ENCODE assay signal across 18 mouse cellular contexts in genomic region chr5:141980746-141981145, GRCm38 (mm10).
"Had no signal": no experiment of that assay in that cellular context is flagged by ENCODE, and none has a peak within 500 bp of the region (broad histone marks: within the 10 kb centered on the region; RNA-seq: fewer than 3 reads in every experiment).

No protein-coding gene starts in this region.

- H3K36me3 ChIP-seq: limb, embryonic 10.5 days; limb, embryonic 13.5 days; liver, embryonic 12.5 days; liver, embryonic 15.5 days; lung, embryonic 15.5 days; midbrain, embryonic 10.5 days had no signal

- ATAC-seq: liver, embryonic 12.5 days had no signal

- H3K4me2 ChIP-seq: limb, embryonic 13.5 days; liver, embryonic 12.5 days; liver, embryonic 15.5 days; lung, embryonic 15.5 days had no signal

- H3K4me1 ChIP-seq: limb, embryonic 10.5 days; liver, embryonic 12.5 days; liver, embryonic 15.5 days; lung, embryonic 15.5 days; megakaryocyte, embryonic 14.5 days; midbrain, embryonic 10.5 days had no signal

- DNase-seq: kidney, adult 2 months; kidney, postnatal 10 days; kidney, postnatal 36 days; layer of hippocampus, postnatal 36 days; liver; lung, adult 18-20 months; lung, postnatal 10 days; lung, postnatal 36 days; midbrain, embryonic 14.5 days; thymus, adult 18-20 months; thymus, postnatal 36 days had no signal

- H3K27me3 ChIP-seq: limb, embryonic 13.5 days; liver, embryonic 12.5 days; liver, embryonic 15.5 days; lung, embryonic 15.5 days; megakaryocyte, embryonic 14.5 days had no signal

- H3K27ac ChIP-seq: limb, embryonic 10.5 days; limb, embryonic 13.5 days; liver, embryonic 12.5 days; liver, embryonic 15.5 days; lung, embryonic 15.5 days; midbrain, embryonic 10.5 days had no signal

- H3K9me3 ChIP-seq: limb, embryonic 10.5 days; limb, embryonic 13.5 days; liver, embryonic 12.5 days; liver, embryonic 15.5 days; lung, embryonic 15.5 days; midbrain, embryonic 10.5 days had no signal

- H3K9ac ChIP-seq: limb, embryonic 13.5 days; liver, embryonic 12.5 days; liver, embryonic 15.5 days; lung, embryonic 15.5 days had no signal

- H3K4me3 ChIP-seq: limb, embryonic 10.5 days; limb, embryonic 13.5 days; liver, embryonic 12.5 days; liver, embryonic 15.5 days; lung, embryonic 15.5 days; megakaryocyte, embryonic 14.5 days; midbrain, embryonic 10.5 days had no signal
